Mouse (Mus musculus): Measurements from ENCODE around the gene Trim80. TPM values are rescaled to one million over a fixed set of nuclear protein-coding genes. Genes with fewer than 3 reads are reported as not detected.

Gene Trim80
- total and polyA plus RNA-seq, 3 experiments = not detected

- TF ChIP-seq TCF12 (IDR thresholded peaks at IDR 0.05; ENCODE audit: low read depth, low read length) (no peak), ZC3H11A (IDR thresholded peaks at IDR 0.05; ENCODE audit: low read depth, low read length) (no peak), MAZ (IDR thresholded peaks at IDR 0.05; ENCODE audit: low read depth, low read length) (peak; percentile 66), MXI1 (IDR thresholded peaks at IDR 0.05; ENCODE audit: low read depth, low read length) (peak; percentile 28; the same call in 1 of the 2 replicates), CHD2 (IDR thresholded peaks at IDR 0.05; ENCODE audit: low read length) (no peak), GABPA (IDR thresholded peaks at IDR 0.05; ENCODE audit: low read depth, low read length) (no peak), MAFK (IDR thresholded peaks at IDR 0.05; ENCODE audit: borderline replicate concordance, low read depth, low read length) (no peak)
These were observed 19.8 kb upstream of the Trim80 start (continued) for GRCm38 (mm10) chr11:115420336-115421190.

GRCm38 (mm10) chr11:115421328-115421727 is 19.0 kb upstream of the Trim80 start:
- no peak for DNase-seq (ENCODE audit: low read depth, low spot score)
- H3K36me3 ChIP-seq (ENCODE audit: control insufficient read depth in 1 of 2, insufficient read depth in 2 of 2, low read length in 2 of 2) = peaks cover 0 to 23% of the 10 kb centered on the region in 2 experiments; a peak in 2 of 4 replicates
- H3K79me2 ChIP-seq (ENCODE audit: control insufficient read depth, insufficient read depth, low read length, poor library complexity) = peaks cover 30% of the 10 kb centered on the region
- TF ChIP-seq TBP (IDR thresholded peaks at IDR 0.05; ENCODE audit: low read depth, low read length) = no peak
- no peak for TF ChIP-seq TCF12 (IDR thresholded peaks at IDR 0.05; ENCODE audit: low read depth, low read length)
- no peak for TF ChIP-seq JUND (IDR thresholded peaks at IDR 0.05; ENCODE audit: low read depth, low read length)
- no peak for TF ChIP-seq KAT2A (conservative IDR thresholded peaks at IDR 0.05; ENCODE audit: low read depth, low read length)
- TF ChIP-seq USF1 (IDR thresholded peaks at IDR 0.05; ENCODE audit: low read depth, low read length) = no peak
- no peak for TF ChIP-seq MAFK (IDR thresholded peaks at IDR 0.05; ENCODE audit: borderline replicate concordance, low read depth, low read length)
- TF ChIP-seq RAD21 (IDR thresholded peaks at IDR 0.05; ENCODE audit: low read depth, low read length) = no peak
- TF ChIP-seq BHLHE40 (IDR thresholded peaks at IDR 0.05; ENCODE audit: borderline replicate concordance, low read depth, low read length) = no peak
- H3K27ac ChIP-seq (ENCODE audit: control insufficient read depth, low read depth, low read length) = no peak overlapping the region
- H3K9ac ChIP-seq (ENCODE audit: control insufficient read depth, low read depth, low read length, poor library complexity, severe bottlenecking) = no peak overlapping the region
- H3K9me3 ChIP-seq (replicated peaks; ENCODE audit: insufficient read depth, low read length) = no peaks in the 10 kb centered on the region
- H3K27me3 ChIP-seq (ENCODE audit: control insufficient read depth in 1 of 2, insufficient read depth in 2 of 2, low read length in 2 of 2) = no peaks in the 10 kb centered on the region
- H3K4me1 ChIP-seq (ENCODE audit: control insufficient read depth in 1 of 2, insufficient read depth in 2 of 2, low read length in 2 of 2) = peaks cover 0 to 18% of the 10 kb centered on the region in 2 experiments; a peak in 3 of 4 replicates
- H3K4me3 ChIP-seq (ENCODE audit: control insufficient read depth in 1 of 2, insufficient read depth in 1 of 2, low read depth in 2 of 2, low read length in 2 of 2) = peak overlapping the region in 1 of 2 experiments; percentile 95; a peak in 1 of 4 replicates

DNA sequence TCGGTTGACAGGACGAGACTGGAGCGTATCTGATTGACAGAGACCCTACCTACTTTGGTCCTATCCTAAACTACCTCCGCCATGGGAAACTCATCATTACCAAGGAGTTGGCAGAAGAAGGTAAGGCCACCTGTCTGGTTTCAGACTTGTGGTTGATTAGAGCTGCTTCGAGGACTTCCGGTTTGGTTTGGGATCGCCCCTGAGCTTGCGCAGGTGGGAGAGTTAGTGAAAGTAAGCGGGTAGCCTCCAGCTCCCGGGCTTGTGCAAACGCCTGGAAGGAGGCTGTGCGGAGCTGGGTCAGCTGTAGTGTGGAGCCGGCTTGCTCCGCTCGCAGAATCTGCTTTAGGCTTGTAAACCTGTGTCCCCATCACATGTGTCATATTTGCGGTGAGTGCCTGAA is 18.4 kb upstream of the Trim80 start:
- DNase-seq (ENCODE audit: low read depth, low spot score) = no peak
- Histone ChIP-seq H3K79me2 (ENCODE audit: control insufficient read depth, insufficient read depth, low read length, poor library complexity) (peaks cover 30% of the 10 kb centered on the region), H3K4me3 (ENCODE audit: control insufficient read depth in 1 of 2, insufficient read depth in 1 of 2, low read depth in 2 of 2, low read length in 2 of 2) (no peak overlapping the region), H3K9ac (ENCODE audit: control insufficient read depth, low read depth, low read length, poor library complexity, severe bottlenecking) (no peak overlapping the region), H3K36me3 (ENCODE audit: control insufficient read depth in 1 of 2, insufficient read depth in 2 of 2, low read length in 2 of 2) (peaks cover 0 to 23% of the 10 kb centered on the region in 2 experiments; a peak in 2 of 4 replicates), H3K27me3 (ENCODE audit: control insufficient read depth in 1 of 2, insufficient read depth in 2 of 2, low read length in 2 of 2) (no peaks in the 10 kb centered on the region), H3K9me3 (replicated peaks; ENCODE audit: insufficient read depth, low read length) (no peaks in the 10 kb centered on the region), H3K27ac (ENCODE audit: control insufficient read depth, low read depth, low read length) (no peak overlapping the region), H3K4me1 (ENCODE audit: control insufficient read depth in 1 of 2, insufficient read depth in 2 of 2, low read length in 2 of 2) (peaks cover 0 to 18% of the 10 kb centered on the region in 2 experiments; a peak in 3 of 4 replicates)
- TF ChIP-seq ZMIZ1 (IDR thresholded peaks at IDR 0.05; ENCODE audit: low read depth, low read length) (0 out of 2 replicates have a peak, but pooled peaks have one; percentile 23), MEF2A (IDR thresholded peaks at IDR 0.05; ENCODE audit: extremely low read depth, insufficient replicate concordance, low read depth, low read length, poor library complexity, severe bottlenecking) (no peak), ELF1 (IDR thresholded peaks at IDR 0.05; ENCODE audit: low read depth, low read length) (no peak)
